Mouse (Mus musculus) neural tube, embryonic 13.5 days (tissue): ENCODE measurements around the gene Pik3r3. TPM values are rescaled to one million over a fixed set of nuclear protein-coding genes. Genes with fewer than 3 reads are reported as not detected.

Experiments
- ATAC-seq: fragments of 200-750 bp; cut with Nextera tagmentation; 2 replicates; pipeline ENCODE4 v1.8.0; 2017; ENCODE audit warnings: low read depth, mild to moderate bottlenecking, moderate TSS enrichment, moderate library complexity
- H3K27ac ChIP-seq: fragments of 300-500 bp; sonication (generic); replicated peaks from 2 replicates; pipeline ENCODE4 v1.5.1; 2015; ENCODE audit warnings: moderate library complexity, mild to moderate bottlenecking, inconsistent platforms
- H3K27me3 ChIP-seq: fragments of 300-500 bp; sonication (generic); 2 replicates; pipeline ENCODE4 v1.6.1; 2015; ENCODE audit warnings: mild to moderate bottlenecking, inconsistent platforms
- H3K36me3 ChIP-seq: fragments of 300-500 bp; sonication (generic); 2 replicates; pipeline ENCODE4 v1.6.1; 2015; ENCODE audit warnings: mild to moderate bottlenecking, inconsistent platforms
- H3K4me1 ChIP-seq: fragments of 300-500 bp; sonication (generic); replicated peaks from 2 replicates; pipeline ENCODE4 v1.6.1; 2015; ENCODE audit warnings: inconsistent platforms
- H3K4me2 ChIP-seq: fragments of 300-500 bp; sonication (generic); 2 replicates; pipeline ENCODE4 v1.6.1; 2015; ENCODE audit warnings: inconsistent platforms, mild to moderate bottlenecking, moderate library complexity
- H3K4me3 ChIP-seq: fragments of 300-500 bp; sonication (generic); 2 replicates; pipeline ENCODE4 v1.5.1; 2015; ENCODE audit warnings: mild to moderate bottlenecking, inconsistent platforms
- H3K9ac ChIP-seq: fragments of 300-500 bp; sonication (generic); 2 replicates; pipeline ENCODE4 v1.6.1; 2015; ENCODE audit warnings: moderate library complexity, mild to moderate bottlenecking, inconsistent platforms
- H3K9me3 ChIP-seq: fragments of 300-500 bp; sonication (generic); 2 replicates; pipeline ENCODE4 v1.6.1; 2016; ENCODE audit warnings: inconsistent platforms
- WGBS: fragments of 180-500 bp; shearing (Covaris S2); methylation state at CpG from one replicate; pipeline ENCODE4 v1.1.7; 2015; 5-methylcytosine and 5-hydroxymethylcytosine counted together
- polyA plus RNA-seq: library from polyadenylated mRNA; unstranded; fragments of >200 nt; fragmentation: Nextera tagmentation; extraction: Ambion mirVana; gene quantifications from 2 replicates; pipeline ENCODE4 v1.2.1, GENCODE M21; 2015

Pik3r3 gene
- polyA plus RNA-seq, result 72.3 and 78.9 TPM in 2 replicates

DNA sequence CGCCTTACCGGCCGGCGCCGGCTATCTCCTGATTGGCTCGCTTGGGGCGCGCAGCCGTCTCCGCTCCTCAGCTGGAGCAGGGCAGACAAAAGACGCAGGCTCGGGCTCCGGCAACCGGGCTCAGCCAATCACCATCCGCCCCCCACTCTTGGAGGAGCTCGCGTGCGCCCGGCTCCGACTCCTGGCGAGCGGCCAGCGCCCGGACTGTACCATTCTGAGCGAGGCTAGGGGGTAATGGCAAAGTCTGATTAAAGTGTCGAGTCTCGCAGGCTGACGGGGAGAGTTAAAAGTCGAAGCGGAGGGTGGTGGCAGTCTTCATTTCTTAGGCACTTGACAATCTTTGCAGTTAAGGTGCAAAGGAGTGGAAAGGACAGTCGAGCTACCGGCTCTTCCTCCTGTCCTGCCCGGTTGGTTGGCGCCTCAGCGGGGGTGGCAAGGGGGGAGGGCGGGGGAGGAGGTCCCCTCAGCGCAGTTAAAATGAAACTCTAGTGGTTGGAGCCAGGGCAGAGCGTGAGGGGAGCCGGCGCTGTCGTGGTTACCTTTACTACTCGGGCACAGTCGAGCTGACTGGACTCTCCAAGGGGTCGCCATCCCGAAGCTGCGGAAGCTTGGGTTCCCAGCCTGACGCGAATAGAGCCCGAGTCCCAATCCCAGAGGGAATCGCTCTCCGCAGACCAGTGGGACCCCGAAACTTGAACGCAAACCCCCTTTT, at the start of gene Pik3r3:
Pik3r3 (plus strand) TSS at position 479 of the 712 bp plus-strand sequence.
- Histone ChIP-seq H3K27me3 (no peaks in the 10 kb centered on the region), H3K9me3 (no peaks in the 10 kb centered on the region), H3K4me3 (peak within 1 kb of the TSS; percentile 81), H3K4me2 (peak within 1 kb of the TSS; percentile 64), H3K27ac (peak within 1 kb of the TSS; percentile 100), H3K4me1 (peaks cover 16% of the 10 kb centered on the region), H3K36me3 (no peaks in the 10 kb centered on the region), H3K9ac (peak within 1 kb of the TSS; percentile 97)
- peak; percentile 99 for ATAC-seq
- WGBS, result under 1% methylated on average over 50 of the region's 53 CpGs

DNA sequence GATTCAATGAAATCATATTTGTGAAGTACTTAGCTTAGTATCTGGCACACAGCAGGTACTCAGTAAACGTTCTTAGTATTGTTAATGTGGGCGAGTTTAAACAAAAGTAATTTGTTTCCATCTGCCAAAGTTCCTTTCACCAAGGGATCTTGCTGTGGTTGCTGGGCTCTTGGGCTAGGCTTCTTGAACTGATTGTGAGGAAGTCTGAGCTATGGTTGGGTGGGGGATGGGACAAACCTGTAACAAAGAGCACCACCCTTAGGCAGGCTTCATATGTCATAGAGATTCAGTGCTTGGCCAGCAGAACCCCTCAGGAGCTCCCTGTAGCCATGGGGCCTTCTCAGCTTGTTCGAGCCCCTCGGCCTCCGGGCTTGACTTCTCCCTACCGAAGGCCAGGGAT, 48.3 kb upstream of the Pik3r3 start, which contains the start of the genes 1700042G07Rik and Gm49337:
1700042G07Rik (plus strand) TSS at position 301 of the 400 bp plus-strand sequence.
Gm49337 (plus strand) TSS at position 313 of the 400 bp plus-strand sequence.
- 82% methylated on average over 6 of the region's 6 CpGs for WGBS
- no peak for ATAC-seq
- H3K4me1 ChIP-seq, result peaks cover 28% of the 10 kb centered on the region
- H3K9ac ChIP-seq, result no peak within 1 kb of the TSS
- no peak within 1 kb of the TSS for H3K4me2 ChIP-seq
- no peaks in the 10 kb centered on the region for H3K36me3 ChIP-seq
- no peak within 1 kb of the TSS for H3K4me3 ChIP-seq
- H3K9me3 ChIP-seq, result no peaks in the 10 kb centered on the region
- H3K27me3 ChIP-seq, result no peaks in the 10 kb centered on the region
- H3K27ac ChIP-seq, result peak within 1 kb of the TSS; percentile 13; the same call in 1 of the 2 replicates

- Histone ChIP-seq H3K9ac (no peak overlapping the region), H3K27ac (no peak overlapping the region), H3K9me3 (no peaks in the 10 kb centered on the region), H3K27me3 (no peaks in the 10 kb centered on the region), H3K4me2 (no peak overlapping the region), H3K4me1 (peaks cover 28% of the 10 kb centered on the region), H3K4me3 (no peak overlapping the region), H3K36me3 (no peaks in the 10 kb centered on the region)
- no peak for ATAC-seq
- 89% methylated on average over 4 of the region's 4 CpGs for WGBS
Observed at GRCm38 (mm10) chr4:116173752-116174151, 47.7 kb upstream of the Pik3r3 start.

- H3K4me3 ChIP-seq, result no peak overlapping the region
- ATAC-seq, result no peak
- H3K9me3 ChIP-seq, result no peaks in the 10 kb centered on the region
- peak overlapping the region; percentile 13; the same call in 1 of the 2 replicates for H3K27ac ChIP-seq
- H3K36me3 ChIP-seq, result no peaks in the 10 kb centered on the region
- peaks cover 28% of the 10 kb centered on the region for H3K4me1 ChIP-seq
- no peaks in the 10 kb centered on the region for H3K27me3 ChIP-seq
- 59% methylated on average over 6 of the region's 6 CpGs for WGBS
- H3K4me2 ChIP-seq, result no peak overlapping the region
- no peak overlapping the region for H3K9ac ChIP-seq
Observed at GRCm38 (mm10) chr4:116174466-116175116, 46.8 kb upstream of the Pik3r3 start.

- Histone ChIP-seq H3K4me3 (no peak overlapping the region), H3K36me3 (no peaks in the 10 kb centered on the region), H3K27ac (no peak overlapping the region), H3K9me3 (no peaks in the 10 kb centered on the region), H3K9ac (no peak overlapping the region), H3K4me2 (no peak overlapping the region), H3K4me1 (peaks cover 28% of the 10 kb centered on the region), H3K27me3 (no peaks in the 10 kb centered on the region)
- no peak for ATAC-seq
Observed at GRCm38 (mm10) chr4:116175136-116175535, 46.3 kb upstream of the Pik3r3 start.

- Histone ChIP-seq H3K9me3 (no peaks in the 10 kb centered on the region), H3K4me1 (peaks cover 28% of the 10 kb centered on the region), H3K4me3 (no peak overlapping the region), H3K36me3 (no peaks in the 10 kb centered on the region), H3K4me2 (no peak overlapping the region), H3K27me3 (no peaks in the 10 kb centered on the region), H3K27ac (peak overlapping the region; percentile 55), H3K9ac (no peak overlapping the region)
- 68% methylated on average over 7 of the region's 7 CpGs for WGBS
- ATAC-seq, result no peak
Observed at GRCm38 (mm10) chr4:116175711-116176542, 45.5 kb upstream of the Pik3r3 start.

GRCm38 (mm10) chr4:116176543-116176988, 44.9 kb upstream of the Pik3r3 start:
- ATAC-seq, result peak; percentile 64; the same call in 1 of the 2 replicates
- Histone ChIP-seq H3K4me2 (peak overlapping the region; percentile 33; the same call in 1 of the 2 replicates), H3K36me3 (no peaks in the 10 kb centered on the region), H3K27me3 (no peaks in the 10 kb centered on the region), H3K9ac (no peak overlapping the region), H3K9me3 (no peaks in the 10 kb centered on the region), H3K4me3 (no peak overlapping the region), H3K27ac (peak overlapping the region; percentile 55), H3K4me1 (peaks cover 28% of the 10 kb centered on the region)
- 38% methylated on average over 10 of the region's 10 CpGs for WGBS

GRCm38 (mm10) chr4:116177140-116177539, 44.3 kb upstream of the Pik3r3 start:
- peak overlapping the region; percentile 33; the same call in 1 of the 2 replicates for H3K4me2 ChIP-seq
- H3K36me3 ChIP-seq, result no peaks in the 10 kb centered on the region
- no peak overlapping the region for H3K4me3 ChIP-seq
- peak overlapping the region; percentile 55 for H3K27ac ChIP-seq
- peaks cover 28% of the 10 kb centered on the region for H3K4me1 ChIP-seq
- H3K27me3 ChIP-seq, result no peaks in the 10 kb centered on the region
- ATAC-seq, result no peak
- WGBS, result 30% methylated on average over 5 of the region's 5 CpGs
- H3K9me3 ChIP-seq, result no peaks in the 10 kb centered on the region
- H3K9ac ChIP-seq, result no peak overlapping the region

- Histone ChIP-seq H3K27ac (no peak overlapping the region), H3K4me1 (peaks cover 9% of the 10 kb centered on the region), H3K9ac (no peak overlapping the region), H3K36me3 (no peaks in the 10 kb centered on the region), H3K9me3 (no peaks in the 10 kb centered on the region), H3K4me3 (no peak overlapping the region), H3K4me2 (no peak overlapping the region), H3K27me3 (no peaks in the 10 kb centered on the region)
- 42% methylated on average over 3 of the region's 3 CpGs for WGBS
- no peak for ATAC-seq
Observed at GRCm38 (mm10) chr4:116182079-116182478, 39.3 kb upstream of the Pik3r3 start.

- ATAC-seq, result no peak
- no peak overlapping the region for H3K9ac ChIP-seq
- H3K4me2 ChIP-seq, result peak overlapping the region; percentile 40
- no peaks in the 10 kb centered on the region for H3K9me3 ChIP-seq
- no peak overlapping the region for H3K27ac ChIP-seq
- peaks cover 4% of the 10 kb centered on the region for H3K4me1 ChIP-seq
- H3K27me3 ChIP-seq, result no peaks in the 10 kb centered on the region
- 12% methylated on average over 12 of the region's 12 CpGs for WGBS
- H3K36me3 ChIP-seq, result no peaks in the 10 kb centered on the region
- no peak overlapping the region; the same call in 1 of the 2 replicates for H3K4me3 ChIP-seq
Observed at GRCm38 (mm10) chr4:116182745-116183144, 38.7 kb upstream of the Pik3r3 start.

GRCm38 (mm10) chr4:116185083-116185482, 36.3 kb upstream of the Pik3r3 start:
- Histone ChIP-seq H3K27me3 (no peaks in the 10 kb centered on the region), H3K4me2 (no peak overlapping the region), H3K4me3 (no peak overlapping the region), H3K9me3 (no peaks in the 10 kb centered on the region), H3K27ac (no peak overlapping the region), H3K9ac (no peak overlapping the region), H3K36me3 (no peaks in the 10 kb centered on the region), H3K4me1 (peaks cover 4% of the 10 kb centered on the region)
- ATAC-seq, result no peak
- 92% methylated on average over 4 of the region's 4 CpGs for WGBS
